Mouse (Mus musculus) intestine, embryonic 14.5 days (tissue): ENCODE results near the gene Gm364. TPM values are rescaled to one million over a fixed set of nuclear protein-coding genes. Genes with fewer than 3 reads are reported as not detected.

Source experiments
- ATAC-seq: fragments of 200-750 bp; cut with Nextera tagmentation; replicated peaks from 2 replicates; pipeline ENCODE4 v1.8.0; 2017; ENCODE audit warnings: low read depth, moderate number of reproducible peaks, moderate TSS enrichment, moderate library complexity; ENCODE audit not compliant: low FRiP score, low TSS enrichment
- DNase-seq: peaks from one replicate; pipeline ENCODE4 v3.0.0-alpha.2; 2018; ENCODE audit warnings: low spot score
- H3K27ac ChIP-seq: fragments of 300-500 bp; sonication (generic); 2 replicates; pipeline ENCODE4 v1.5.1; 2014; ENCODE audit warnings: low read depth, mild to moderate bottlenecking, control low read depth
- H3K27me3 ChIP-seq: fragments of 300-500 bp; sonication (generic); replicated peaks from 2 replicates; pipeline ENCODE4 v1.6.1; 2014; ENCODE audit warnings: low read length, control low read depth; ENCODE audit not compliant: control insufficient read depth, insufficient read depth
- H3K36me3 ChIP-seq: fragments of 300-500 bp; sonication (generic); 2 replicates; pipeline ENCODE4 v1.6.1; 2014; ENCODE audit warnings: low read length, control low read depth; ENCODE audit not compliant: control insufficient read depth, insufficient read depth
- H3K4me1 ChIP-seq: fragments of 300-500 bp; sonication (generic); replicated peaks from 2 replicates; pipeline ENCODE4 v1.6.1; 2014; ENCODE audit warnings: low read length, control low read depth, mixed read lengths; ENCODE audit not compliant: control insufficient read depth, insufficient read depth
- H3K4me2 ChIP-seq: fragments of 300-500 bp; sonication (generic); 2 replicates; pipeline ENCODE4 v1.6.1; 2014; ENCODE audit warnings: low read length
- H3K4me3 ChIP-seq: fragments of 300-500 bp; sonication (generic); 2 replicates; pipeline ENCODE4 v1.5.1; 2014; ENCODE audit warnings: low read depth, low read length, control low read depth, mixed read lengths
- H3K9ac ChIP-seq: fragments of 300-500 bp; sonication (generic); 2 replicates; pipeline ENCODE4 v1.6.1; 2014; ENCODE audit warnings: mild to moderate bottlenecking, low read length
- H3K9me3 ChIP-seq: fragments of 300-500 bp; sonication (generic); 2 replicates; pipeline ENCODE4 v1.6.1; 2016; ENCODE audit warnings: low read length, control low read depth; ENCODE audit not compliant: control insufficient read depth
- WGBS: fragments of 180-500 bp; shearing (Covaris S2); extraction: QIAGEN DNeasy Blood & Tissue Kit; methylation state at CpG from one replicate; pipeline ENCODE4 v1.1.7; 2014; 5-methylcytosine and 5-hydroxymethylcytosine counted together
- polyA plus RNA-seq: library from polyadenylated mRNA; unstranded; fragments of >200 nt; fragmentation: Nextera tagmentation; extraction: Ambion mirVana; gene quantifications from 2 replicates; pipeline ENCODE4 v1.2.1, GENCODE M21; 2014

Gene Gm364
- polyA plus RNA-seq, 1 experiment from 2014 or later = not detected

DNA sequence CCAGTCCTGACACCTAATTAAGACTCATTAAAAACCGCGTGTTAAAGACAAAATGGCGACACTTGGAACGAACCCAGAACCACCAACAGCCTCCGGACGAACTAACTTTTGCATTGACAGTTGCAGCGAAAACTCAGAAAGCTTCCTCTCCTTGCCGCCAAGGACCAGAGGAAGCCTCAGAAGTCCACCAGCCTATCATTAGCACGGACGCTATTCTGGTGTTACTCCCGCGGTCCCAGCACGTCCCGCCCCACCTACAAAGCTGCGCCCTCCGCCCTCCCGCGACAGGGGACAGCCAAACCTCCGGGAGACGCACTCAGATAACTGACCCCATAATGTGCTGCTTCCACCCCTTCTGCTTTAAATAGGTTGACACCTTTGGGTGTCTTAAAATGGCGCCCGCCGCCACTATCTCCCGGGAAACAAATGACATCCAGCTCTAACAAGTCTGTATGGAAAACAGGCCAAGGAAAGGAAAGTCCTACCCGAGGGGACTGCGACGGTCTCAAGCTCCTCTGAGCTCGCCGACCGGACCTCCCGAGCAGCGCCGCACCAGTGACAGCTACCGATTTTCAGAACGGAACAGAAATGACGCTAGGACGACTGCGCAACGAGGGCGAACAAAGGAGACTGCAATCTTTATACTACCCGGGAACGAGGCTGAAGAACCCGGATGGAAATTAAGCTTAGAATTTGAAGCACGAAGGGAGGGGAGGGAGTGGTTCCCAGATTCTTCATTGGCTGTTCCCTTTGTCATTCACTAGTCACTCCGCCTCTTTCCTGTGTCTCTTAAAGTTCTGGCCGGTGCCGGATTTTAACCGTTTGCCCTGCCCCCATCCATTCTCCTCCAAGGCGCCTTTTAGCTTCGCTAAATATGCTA lies 16.3 kb upstream of the Gm364 start, which contains the start of gene Rbmx:
TSS of gene Rbmx (minus strand) at position 670 of the 880 bp plus-strand sequence.
- H3K4me2 ChIP-seq = peak within 1 kb of the TSS; percentile 48
- ATAC-seq (peak; percentile 94), DNase-seq (peak; percentile 87)
- no peaks in the 10 kb centered on the region for H3K9me3 ChIP-seq
- peak within 1 kb of the TSS; percentile 56 for H3K4me3 ChIP-seq
- peaks cover 17% of the 10 kb centered on the region; the same call in 1 of the 2 replicates for H3K36me3 ChIP-seq
- H3K27ac ChIP-seq = peak within 1 kb of the TSS; percentile 95
- H3K4me1 ChIP-seq = no peaks in the 10 kb centered on the region
- no peaks in the 10 kb centered on the region for H3K27me3 ChIP-seq
- WGBS = 12% methylated on average over 50 of the region's 50 CpGs
- peak within 1 kb of the TSS; percentile 78 for H3K9ac ChIP-seq

DNA sequence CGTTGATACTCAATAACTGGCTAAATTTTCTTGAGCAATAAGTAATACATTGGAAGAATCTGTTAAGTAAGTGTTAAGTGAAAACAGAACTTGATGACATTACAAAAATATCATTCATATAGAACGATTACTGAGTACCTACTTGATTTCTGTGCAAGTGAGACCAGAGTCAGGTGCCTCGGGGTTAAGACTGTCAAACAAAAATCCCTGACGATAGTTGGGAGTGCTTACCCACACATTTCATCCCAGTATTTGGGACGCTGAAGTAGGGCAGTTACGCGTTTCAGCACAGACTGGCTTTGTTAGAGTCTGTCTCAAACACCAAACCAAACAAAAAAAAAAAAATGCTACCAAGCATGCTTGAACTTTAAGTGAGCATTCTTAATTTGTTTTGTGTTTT lies 15.5 kb upstream of the Gm364 start:
- Histone ChIP-seq H3K9ac (no peak overlapping the region), H3K4me3 (peak overlapping the region; percentile 56), H3K27ac (no peak overlapping the region)

DNA sequence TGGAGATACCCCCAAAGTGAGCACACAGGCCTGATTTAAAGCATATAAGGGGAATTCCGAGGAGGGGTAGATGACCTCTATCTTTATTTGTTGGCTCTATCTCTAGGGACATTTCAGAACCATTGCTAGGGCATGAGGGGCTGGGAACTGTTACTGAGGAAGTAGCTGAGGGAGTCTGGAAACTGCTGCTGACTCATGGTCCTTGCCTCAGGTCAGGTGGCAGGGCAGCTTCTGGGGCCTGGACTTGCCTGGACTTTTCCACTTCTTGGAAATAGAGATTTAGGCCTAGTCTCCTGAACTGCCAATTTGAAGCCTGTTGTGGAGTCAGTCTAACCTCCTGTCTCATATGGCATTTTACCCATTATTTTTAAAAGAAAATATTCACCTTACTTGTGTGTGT lies 7.6 kb upstream of the Gm364 start:
- no peaks in the 10 kb centered on the region for H3K36me3 ChIP-seq
- no peaks in the 10 kb centered on the region for H3K9me3 ChIP-seq
- H3K4me1 ChIP-seq = no peaks in the 10 kb centered on the region
- 90% methylated on average over 1 of the region's 1 CpGs for WGBS
- no peaks in the 10 kb centered on the region for H3K27me3 ChIP-seq
- DNase-seq (no peak), ATAC-seq (no peak)
- H3K4me2 ChIP-seq = no peak overlapping the region
- H3K27ac ChIP-seq = no peak overlapping the region
- H3K4me3 ChIP-seq = no peak overlapping the region
- no peak overlapping the region for H3K9ac ChIP-seq

More for the DNA sequence above, 15.5 kb upstream of the Gm364 start:
- H3K27me3 ChIP-seq = no peaks in the 10 kb centered on the region
- no peaks in the 10 kb centered on the region for H3K4me1 ChIP-seq
- H3K9me3 ChIP-seq = no peaks in the 10 kb centered on the region
- DNase-seq = no peak
- peak overlapping the region; percentile 45 for H3K4me2 ChIP-seq
- WGBS = 27% methylated on average over 7 of the region's 7 CpGs
- H3K36me3 ChIP-seq = peaks cover 15% of the 10 kb centered on the region; the same call in 1 of the 2 replicates
- ATAC-seq = no peak; the same call in 1 of the 2 replicates

DNA sequence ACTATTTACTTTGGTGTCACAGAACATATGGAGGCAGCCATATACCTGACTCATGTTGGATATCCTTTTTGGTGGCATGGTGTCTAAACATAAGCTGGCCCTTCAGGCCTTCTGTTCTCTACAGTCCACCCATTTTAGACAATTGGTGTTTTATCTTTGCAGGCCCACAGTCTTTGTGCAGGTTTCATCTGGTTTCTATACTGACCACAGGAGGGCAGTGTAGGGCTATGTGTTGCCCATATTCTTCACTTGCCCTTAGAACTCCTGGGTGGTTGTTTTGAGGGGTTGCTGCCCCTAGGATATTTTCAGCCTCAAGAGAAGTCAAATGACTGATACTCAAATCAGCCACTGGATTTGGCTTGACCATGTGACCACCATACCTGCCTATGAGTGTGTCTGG lies 5.3 kb upstream of the Gm364 start:
- Histone ChIP-seq H3K4me1 (no peaks in the 10 kb centered on the region), H3K9ac (no peak overlapping the region), H3K4me2 (no peak overlapping the region), H3K9me3 (no peaks in the 10 kb centered on the region), H3K4me3 (no peak overlapping the region), H3K27ac (no peak overlapping the region), H3K36me3 (no peaks in the 10 kb centered on the region), H3K27me3 (no peaks in the 10 kb centered on the region)
- ATAC-seq (no peak), DNase-seq (no peak)

DNA sequence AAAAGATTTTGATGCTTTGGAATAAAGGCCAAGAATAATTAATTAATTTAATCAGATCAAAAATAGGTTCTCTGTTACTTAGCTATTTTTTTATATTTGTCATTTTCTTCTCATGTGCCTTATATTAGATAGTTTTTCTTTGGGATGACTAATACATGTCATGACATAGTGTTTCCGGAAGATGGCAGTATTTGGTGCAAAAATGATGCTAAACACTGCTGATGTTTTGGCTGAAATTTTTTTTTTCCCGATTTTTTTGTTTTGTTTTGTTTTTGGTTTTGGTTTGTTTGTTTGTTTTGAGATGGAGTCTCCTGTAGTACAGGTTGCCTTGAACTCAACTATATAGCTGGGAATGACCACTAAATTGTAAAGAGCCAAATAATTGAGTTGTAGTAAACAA lies 22.7 kb downstream of the Gm364 start:
- DNase-seq (no peak), ATAC-seq (no peak)
- no peaks in the 10 kb centered on the region for H3K9me3 ChIP-seq

DNA sequence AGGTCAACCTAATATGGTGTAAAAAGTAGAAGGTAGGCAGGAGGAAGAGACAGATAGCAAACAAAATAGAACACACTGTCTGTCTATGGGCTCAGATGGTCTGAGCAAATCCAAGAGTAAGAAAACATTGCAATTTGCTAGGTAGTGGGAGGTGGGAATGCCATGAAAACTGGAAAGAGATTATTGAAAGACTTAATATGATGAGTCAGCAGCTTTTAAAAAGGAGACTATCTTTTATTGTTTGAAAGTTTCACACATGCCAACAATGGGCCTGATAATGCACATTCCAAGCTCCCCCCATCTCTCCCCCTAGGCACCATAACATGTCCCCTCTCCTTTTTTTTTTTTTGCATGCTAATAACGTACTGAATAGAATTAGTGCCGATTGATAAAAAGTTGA lies 24.9 kb downstream of the Gm364 start:
- WGBS = 72% methylated on average over 2 of the region's 2 CpGs
- Histone ChIP-seq H3K4me3 (no peak overlapping the region), H3K4me1 (no peaks in the 10 kb centered on the region), H3K9me3 (no peaks in the 10 kb centered on the region), H3K36me3 (no peaks in the 10 kb centered on the region), H3K9ac (no peak overlapping the region), H3K27ac (no peak overlapping the region), H3K27me3 (no peaks in the 10 kb centered on the region), H3K4me2 (no peak overlapping the region)
- no peak for ATAC-seq
- DNase-seq = no peak

More for the DNA sequence above, 22.7 kb downstream of the Gm364 start:
- no peaks in the 10 kb centered on the region for H3K27me3 ChIP-seq
- no peak overlapping the region for H3K9ac ChIP-seq
- no peak overlapping the region for H3K4me3 ChIP-seq
- no peak overlapping the region for H3K27ac ChIP-seq
- no peak overlapping the region for H3K4me2 ChIP-seq
- WGBS = 9% methylated on average over 2 of the region's 2 CpGs
- no peaks in the 10 kb centered on the region for H3K4me1 ChIP-seq
- H3K36me3 ChIP-seq = no peaks in the 10 kb centered on the region

DNA sequence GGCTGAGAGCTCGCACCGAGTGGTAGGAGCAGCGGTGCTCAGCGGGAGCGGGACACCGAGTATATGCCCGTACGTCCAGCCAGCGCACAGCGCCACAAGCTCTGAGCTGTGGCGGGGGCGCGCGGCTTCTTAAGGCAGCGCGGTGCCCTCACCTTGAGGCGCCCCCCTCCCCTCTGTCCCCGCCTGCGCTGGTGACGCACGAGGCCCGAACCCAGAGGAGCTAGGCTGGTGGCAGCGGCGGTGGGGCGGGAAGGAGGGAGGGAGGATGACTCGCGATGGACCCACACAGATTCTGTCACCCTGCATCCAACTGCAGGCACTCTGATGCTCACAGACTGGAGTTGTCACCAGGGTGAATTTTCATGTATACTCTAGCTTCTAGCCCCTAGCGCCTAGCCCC lies 94.7 kb downstream of the Gm364 start, which contains the start of gene Gpr101:
TSS of gene Gpr101 (minus strand) at position 124 of the 400 bp plus-strand sequence.
- no peaks in the 10 kb centered on the region for H3K9me3 ChIP-seq
- H3K36me3 ChIP-seq = no peaks in the 10 kb centered on the region
- no peak within 1 kb of the TSS for H3K27ac ChIP-seq
- H3K27me3 ChIP-seq = peaks cover 38% of the 10 kb centered on the region
- DNase-seq (no peak), ATAC-seq (no peak)
- H3K9ac ChIP-seq = no peak within 1 kb of the TSS
- peak within 1 kb of the TSS; percentile 38 for H3K4me2 ChIP-seq
- H3K4me3 ChIP-seq = peak within 1 kb of the TSS; percentile 20
- WGBS = 7% methylated on average over 23 of the region's 28 CpGs
- H3K4me1 ChIP-seq = no peaks in the 10 kb centered on the region

DNA sequence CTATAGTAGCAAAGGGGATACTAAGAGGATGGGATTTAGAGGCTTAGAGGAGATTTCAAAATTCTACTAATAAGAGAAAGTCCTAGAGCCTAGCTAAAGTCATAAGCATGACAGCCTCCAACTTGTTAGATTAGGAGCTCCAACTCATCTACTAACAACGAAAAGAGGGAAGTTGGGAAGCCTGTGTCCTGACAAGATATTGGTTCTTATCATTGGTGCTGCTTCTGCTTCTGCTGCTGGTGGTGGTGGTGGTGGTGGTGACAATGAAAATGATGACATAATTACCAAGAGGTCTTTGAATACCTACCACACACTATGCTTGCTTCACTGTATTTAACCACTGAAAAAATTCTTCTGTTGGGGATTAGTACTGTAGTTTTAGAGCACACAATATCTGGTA lies 97.3 kb downstream of the Gm364 start:
- no peak overlapping the region for H3K4me2 ChIP-seq
- no peak overlapping the region for H3K9ac ChIP-seq
- no peak overlapping the region for H3K27ac ChIP-seq
- 85% methylated on average over 1 of the region's 1 CpGs for WGBS
- DNase-seq (no peak), ATAC-seq (no peak)
- no peaks in the 10 kb centered on the region for H3K9me3 ChIP-seq
- no peaks in the 10 kb centered on the region for H3K36me3 ChIP-seq
- peaks cover 36% of the 10 kb centered on the region for H3K27me3 ChIP-seq
- no peak overlapping the region for H3K4me3 ChIP-seq
- H3K4me1 ChIP-seq = no peaks in the 10 kb centered on the region
